Mouse (Mus musculus) neural tube, embryonic 14.5 days (tissue): ENCODE measurements around the gene Agpat1. TPM values are rescaled to one million over a fixed set of nuclear protein-coding genes. Genes with fewer than 3 reads are reported as not detected.

Experiments used
- ATAC-seq: fragments of 200-750 bp; cut with Nextera tagmentation; 2 replicates; pipeline ENCODE4 v1.8.0; 2017; ENCODE audit warnings: low read depth, mild to moderate bottlenecking, moderate TSS enrichment, moderate library complexity
- H3K27ac ChIP-seq: fragments of 300-500 bp; sonication (generic); 2 replicates; pipeline ENCODE4 v1.5.1; 2014; ENCODE audit warnings: low read depth, mild to moderate bottlenecking, control low read depth, low read length, moderate library complexity, mixed read lengths
- H3K27me3 ChIP-seq: fragments of 300-500 bp; sonication (generic); 2 replicates; pipeline ENCODE4 v1.6.1; 2014; ENCODE audit warnings: low read length; ENCODE audit not compliant: control insufficient read depth, insufficient read depth
- H3K36me3 ChIP-seq: fragments of 300-500 bp; sonication (generic); 2 replicates; pipeline ENCODE4 v1.6.1; 2014; ENCODE audit warnings: low read length, mixed read lengths; ENCODE audit not compliant: control insufficient read depth, insufficient read depth
- H3K4me1 ChIP-seq: fragments of 300-500 bp; sonication (generic); 2 replicates; pipeline ENCODE4 v1.6.1; 2014; ENCODE audit warnings: low read length; ENCODE audit not compliant: control insufficient read depth, insufficient read depth
- H3K4me2 ChIP-seq: fragments of 300-500 bp; sonication (generic); 2 replicates; pipeline ENCODE4 v1.6.1; 2014; ENCODE audit warnings: mild to moderate bottlenecking, low read depth, low read length, control low read depth
- H3K4me3 ChIP-seq: fragments of 300-500 bp; sonication (generic); 2 replicates; pipeline ENCODE4 v1.5.1; 2014; ENCODE audit warnings: low read depth, low read length, control low read depth, mixed read lengths
- H3K9ac ChIP-seq: fragments of 300-500 bp; sonication (generic); replicated peaks from 2 replicates; pipeline ENCODE4 v1.6.1; 2014; ENCODE audit warnings: low read depth, mild to moderate bottlenecking, control low read depth, low read length, mixed read lengths
- H3K9me3 ChIP-seq: fragments of 300-500 bp; sonication (generic); 2 replicates; pipeline ENCODE4 v1.6.1; 2016; ENCODE audit warnings: low read length; ENCODE audit not compliant: control insufficient read depth
- WGBS: fragments of 180-500 bp; shearing (Covaris S2); extraction: QIAGEN DNeasy Blood & Tissue Kit; methylation state at CpG from one replicate; pipeline ENCODE4 v1.1.7; 2014; 5-methylcytosine and 5-hydroxymethylcytosine counted together
- polyA plus RNA-seq: library from polyadenylated mRNA; unstranded; fragments of >200 nt; fragmentation: Nextera tagmentation; extraction: Ambion mirVana; gene quantifications from 2 replicates; pipeline ENCODE4 v1.2.1, GENCODE M21; 2014

Agpat1 gene
- polyA plus RNA-seq, 1 experiment from 2014 or later = 108 TPM

- H3K4me3 ChIP-seq = no peak overlapping the region
- H3K27me3 ChIP-seq = no peaks in the 10 kb centered on the region
- no peak overlapping the region for H3K27ac ChIP-seq
- no peaks in the 10 kb centered on the region for H3K4me1 ChIP-seq
- WGBS = 93% methylated on average over 3 of the region's 3 CpGs
- no peaks in the 10 kb centered on the region for H3K9me3 ChIP-seq
- H3K4me2 ChIP-seq = no peak overlapping the region
- H3K9ac ChIP-seq = no peak overlapping the region
- H3K36me3 ChIP-seq = no peaks in the 10 kb centered on the region
- no peak for ATAC-seq
Measured at GRCm38 (mm10) chr17:34578070-34578469, 26.0 kb upstream of the Agpat1 start.

- 90% methylated on average over 12 of the region's 12 CpGs for WGBS
- Histone ChIP-seq H3K4me3 (no peak overlapping the region), H3K9ac (no peak overlapping the region), H3K4me2 (no peak overlapping the region), H3K4me1 (peaks cover 10% of the 10 kb centered on the region; the same call in 1 of the 2 replicates), H3K9me3 (no peaks in the 10 kb centered on the region), H3K27me3 (no peaks in the 10 kb centered on the region), H3K27ac (no peak overlapping the region), H3K36me3 (no peaks in the 10 kb centered on the region)
- no peak for ATAC-seq
Measured at GRCm38 (mm10) chr17:34582528-34582927, 21.5 kb upstream of the Agpat1 start.

- Histone ChIP-seq H3K36me3 (no peaks in the 10 kb centered on the region), H3K9ac (no peak overlapping the region), H3K27me3 (no peaks in the 10 kb centered on the region), H3K9me3 (no peaks in the 10 kb centered on the region), H3K27ac (no peak overlapping the region), H3K4me1 (peaks cover 10% of the 10 kb centered on the region; the same call in 1 of the 2 replicates), H3K4me3 (no peak overlapping the region), H3K4me2 (no peak overlapping the region)
- WGBS = 75% methylated on average over 7 of the region's 7 CpGs
- ATAC-seq = no peak
Measured at GRCm38 (mm10) chr17:34583397-34583796, 20.7 kb upstream of the Agpat1 start.

DNA sequence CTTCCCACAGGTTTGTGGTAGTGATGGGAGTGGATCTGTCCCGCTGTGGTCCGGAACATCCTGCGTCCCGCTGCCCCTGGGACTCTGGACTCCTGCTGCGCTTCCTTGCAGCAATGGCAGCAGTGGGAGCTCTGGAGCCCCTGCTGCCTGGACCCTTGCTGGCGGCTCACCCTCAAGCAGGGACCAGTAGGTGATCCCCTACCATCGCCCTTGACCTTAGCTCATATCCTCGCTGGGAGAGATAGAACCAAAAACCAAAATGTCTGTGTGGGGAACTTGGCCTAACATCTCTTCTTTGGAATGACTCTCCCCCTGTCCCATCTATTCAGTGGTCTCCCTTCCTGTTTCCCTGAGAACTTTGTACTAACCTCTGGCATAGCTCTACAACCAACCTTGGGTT is 20.2 kb upstream of the Agpat1 start:
- no peak for ATAC-seq
- no peak overlapping the region for H3K4me3 ChIP-seq
- H3K27me3 ChIP-seq = no peaks in the 10 kb centered on the region
- H3K36me3 ChIP-seq = no peaks in the 10 kb centered on the region
- no peak overlapping the region for H3K27ac ChIP-seq
- no peak overlapping the region for H3K4me2 ChIP-seq
- H3K4me1 ChIP-seq = peaks cover 13% of the 10 kb centered on the region
- no peak overlapping the region for H3K9ac ChIP-seq
- H3K9me3 ChIP-seq = no peaks in the 10 kb centered on the region
- 88% methylated on average over 8 of the region's 8 CpGs for WGBS

DNA sequence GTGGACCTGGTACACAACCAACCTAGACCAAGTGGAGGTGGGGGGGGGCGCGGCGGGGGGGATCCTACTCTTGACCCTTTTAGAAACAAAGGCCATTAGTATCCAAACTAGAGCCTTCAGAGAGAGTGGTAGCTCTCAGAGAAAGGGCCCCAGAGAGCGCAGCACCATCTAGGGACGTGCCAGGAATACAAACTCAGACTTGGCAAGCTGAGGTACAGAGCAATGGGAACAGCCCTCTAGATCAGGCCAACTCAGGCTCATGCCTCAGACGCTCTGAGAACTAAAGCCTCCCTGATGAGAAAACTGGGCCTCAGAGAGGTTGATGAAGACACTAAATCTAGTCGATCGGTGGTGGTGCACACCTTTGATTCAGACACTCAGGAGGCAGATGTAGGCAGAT is 18.9 kb upstream of the Agpat1 start:
- H3K4me1 ChIP-seq = peaks cover 17% of the 10 kb centered on the region
- no peaks in the 10 kb centered on the region for H3K36me3 ChIP-seq
- no peaks in the 10 kb centered on the region for H3K9me3 ChIP-seq
- H3K27me3 ChIP-seq = no peaks in the 10 kb centered on the region
- no peak overlapping the region for H3K4me3 ChIP-seq
- no peak overlapping the region; the same call in 1 of the 2 replicates for H3K27ac ChIP-seq
- 85% methylated on average over 8 of the region's 8 CpGs for WGBS
- no peak overlapping the region for H3K4me2 ChIP-seq
- no peak overlapping the region for H3K9ac ChIP-seq
- ATAC-seq = no peak

DNA sequence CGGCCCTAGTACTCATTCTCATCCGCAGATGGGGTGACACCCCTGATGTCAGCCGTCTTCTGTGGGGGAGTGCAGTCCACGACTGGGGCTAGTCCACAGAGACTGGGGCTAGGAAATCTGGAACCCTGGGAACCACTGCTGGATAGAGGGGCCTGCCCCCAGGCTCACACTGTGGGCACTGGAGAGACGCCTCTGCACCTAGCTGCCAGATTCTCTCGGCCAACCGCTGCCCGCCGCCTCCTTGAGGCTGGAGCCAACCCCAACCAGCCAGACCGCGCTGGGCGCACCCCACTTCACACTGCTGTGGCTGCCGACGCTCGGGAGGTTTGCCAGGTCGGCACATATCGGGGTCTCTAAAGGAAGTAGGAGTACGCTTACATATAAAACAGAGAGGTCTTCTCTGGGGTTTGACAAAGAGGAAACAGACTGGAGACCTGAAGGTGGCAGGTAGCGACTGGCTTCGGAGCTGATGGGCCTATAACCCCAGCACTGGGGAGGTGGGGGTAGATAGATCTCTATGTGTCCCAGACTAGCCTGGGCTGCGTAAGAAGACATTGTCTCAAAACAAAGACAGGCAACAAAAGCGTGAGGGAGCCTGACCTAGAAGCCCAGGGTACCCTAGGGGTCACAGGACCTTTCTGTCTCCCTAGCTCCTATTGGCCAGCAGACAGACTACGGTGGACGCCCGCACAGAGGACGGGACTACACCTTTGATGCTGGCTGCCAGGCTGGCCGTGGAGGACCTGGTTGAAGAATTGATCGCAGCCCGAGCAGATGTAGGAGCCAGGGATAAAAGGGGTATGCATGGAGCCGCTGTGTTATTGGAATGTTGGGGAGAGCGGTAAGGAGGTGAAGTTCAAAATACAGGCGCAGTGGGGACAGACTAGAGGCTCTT is 17.9 kb upstream of the Agpat1 start:
- Histone ChIP-seq H3K4me2 (peak overlapping the region; percentile 96), H3K4me1 (peaks cover 19% of the 10 kb centered on the region), H3K36me3 (no peaks in the 10 kb centered on the region), H3K27ac (peak overlapping the region; percentile 99), H3K9ac (peak overlapping the region; percentile 83), H3K4me3 (peak overlapping the region; percentile 70), H3K9me3 (no peaks in the 10 kb centered on the region), H3K27me3 (no peaks in the 10 kb centered on the region)
- 18% methylated on average over 32 of the region's 32 CpGs for WGBS
- ATAC-seq = peak; percentile 12

DNA sequence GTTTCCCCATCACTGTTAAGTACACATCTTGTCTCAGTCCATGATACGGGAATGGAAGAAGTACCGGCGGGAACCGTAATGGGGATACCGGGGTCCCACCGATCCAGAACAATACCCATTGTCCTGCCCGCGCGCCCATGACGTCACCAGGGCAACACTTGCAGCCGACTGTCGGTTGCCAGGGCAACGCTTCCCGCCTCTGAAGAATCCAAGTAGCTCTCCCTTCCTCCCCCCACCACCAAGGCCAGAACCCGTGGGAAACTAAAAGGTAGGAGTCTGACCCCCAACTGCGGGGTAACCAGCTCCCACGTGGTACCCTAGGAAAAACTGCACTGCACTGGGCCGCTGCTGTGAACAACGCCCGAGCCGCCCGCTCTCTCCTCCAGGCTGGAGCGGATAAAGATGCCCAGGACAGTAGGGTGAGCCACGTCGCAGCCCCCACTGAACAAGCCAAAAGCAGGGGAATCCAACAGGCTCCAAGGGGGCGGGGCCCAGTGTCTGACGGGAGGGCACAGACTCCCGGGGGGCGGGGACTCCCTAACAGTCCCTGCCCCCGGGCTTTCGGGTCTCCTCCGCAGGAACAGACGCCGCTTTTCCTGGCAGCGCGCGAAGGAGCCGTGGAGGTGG is 17.2 kb upstream of the Agpat1 start:
- Histone ChIP-seq H3K27me3 (no peaks in the 10 kb centered on the region), H3K9ac (peak overlapping the region; percentile 83), H3K36me3 (no peaks in the 10 kb centered on the region), H3K9me3 (no peaks in the 10 kb centered on the region), H3K4me1 (peaks cover 26% of the 10 kb centered on the region), H3K4me2 (peak overlapping the region; percentile 96), H3K4me3 (peak overlapping the region; percentile 70), H3K27ac (peak overlapping the region; percentile 99)
- WGBS = under 1% methylated on average over 37 of the region's 38 CpGs
- peak; percentile 77 for ATAC-seq

DNA sequence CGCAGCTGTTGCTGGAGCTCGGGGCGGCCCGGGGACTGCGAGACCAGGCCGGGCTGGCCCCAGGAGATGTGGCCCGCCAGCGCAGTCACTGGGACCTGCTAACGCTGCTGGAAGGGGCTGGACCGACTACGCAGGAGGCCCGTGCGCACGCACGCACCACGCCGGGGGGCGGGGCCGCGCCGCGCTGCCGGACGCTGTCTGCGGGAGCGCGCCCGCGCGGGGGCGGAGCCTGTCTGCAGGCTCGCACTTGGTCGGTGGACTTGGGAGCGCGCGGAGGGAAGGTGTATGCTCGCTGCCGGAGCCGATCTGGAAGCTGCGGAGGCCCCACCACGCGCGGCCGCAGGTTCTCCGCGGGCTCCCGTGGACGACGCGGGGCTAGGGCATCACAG is 16.6 kb upstream of the Agpat1 start:
- Histone ChIP-seq H3K4me2 (peak overlapping the region; percentile 96), H3K9ac (peak overlapping the region; percentile 83), H3K36me3 (no peaks in the 10 kb centered on the region), H3K27ac (peak overlapping the region; percentile 99), H3K4me3 (peak overlapping the region; percentile 70), H3K9me3 (no peaks in the 10 kb centered on the region), H3K4me1 (peaks cover 26% of the 10 kb centered on the region), H3K27me3 (no peaks in the 10 kb centered on the region; the same call in 1 of the 2 replicates)
- ATAC-seq = peak; percentile 80
- WGBS = under 1% methylated on average over 39 of the region's 50 CpGs

DNA sequence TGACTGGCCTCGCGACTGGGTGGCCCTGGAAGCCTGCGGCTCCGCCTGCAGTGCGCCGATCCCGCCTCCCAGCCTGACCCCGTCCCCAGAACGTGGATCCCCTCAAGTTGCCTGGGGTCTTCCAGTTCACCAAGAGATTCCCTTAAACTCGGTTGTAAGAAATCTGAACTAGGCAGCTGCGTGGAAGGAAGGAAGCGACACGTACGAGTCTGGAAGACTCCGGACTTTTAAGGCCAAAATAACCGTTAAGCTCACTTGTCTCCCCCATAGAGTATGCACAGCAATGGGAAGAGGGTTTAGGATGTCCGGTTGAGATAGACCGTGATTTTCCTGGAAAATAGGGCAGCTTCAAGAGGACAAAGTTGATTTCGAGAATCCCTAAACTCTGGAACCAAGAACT is 16.2 kb upstream of the Agpat1 start:
- peak overlapping the region; percentile 70 for H3K4me3 ChIP-seq
- no peaks in the 10 kb centered on the region for H3K36me3 ChIP-seq
- peak overlapping the region; percentile 96 for H3K4me2 ChIP-seq
- ATAC-seq = no peak
- no peaks in the 10 kb centered on the region for H3K9me3 ChIP-seq
- peak overlapping the region; percentile 99 for H3K27ac ChIP-seq
- H3K9ac ChIP-seq = peak overlapping the region; percentile 83
- peaks cover 26% of the 10 kb centered on the region for H3K4me1 ChIP-seq
- H3K27me3 ChIP-seq = no peaks in the 10 kb centered on the region; the same call in 1 of the 2 replicates
- 5% methylated on average over 19 of the region's 19 CpGs for WGBS
